Mouse (Mus musculus) layer of hippocampus, postnatal 25 days (tissue): ENCODE measurements around the gene Lgals3bp. TPM values are rescaled to one million over a fixed set of nuclear protein-coding genes. Genes with fewer than 3 reads are reported as not detected.
A peak's percentile ranks its signal among the peaks of the same experiment; 100 is the strongest.
"Not testable (repeated sequence)": the region's sequence is repeated elsewhere in the genome, so short reads cannot be mapped to it uniquely, and the experiment has no call there.

Experiments
- DNase-seq, 2 experiments: peaks; one replicate each; pipeline ENCODE4 v3.0.0; 2022; ENCODE audit warnings: mixed read lengths in 2 of 2, low spot score in 1 of 2; ENCODE audit errors: extremely low spot score in 1 of 2
- total RNA-seq, 2 experiments: library from RNA; stranded (reverse); gene quantifications; 2 replicates each; pipeline ENCODE4 v1.2.3; 2021

Lgals3bp gene
- total RNA-seq, 2 experiments from 2014 or later = 13.5 to 14.2 TPM

GRCm38 (mm10) chr11:118403951-118404899, 2.3 kb upstream of the Lgals3bp start:
- no peak for DNase-seq

GRCm38 (mm10) chr11:118403183-118403582, 1.3 kb upstream of the Lgals3bp start:
- DNase-seq = no peak

- peak in 1 of 2 experiments; percentile 6 for DNase-seq
Measured at GRCm38 (mm10) chr11:118401195-118401594, 697 bp downstream of the Lgals3bp start.

GRCm38 (mm10) chr11:118400566-118400936, 1.3 kb downstream of the Lgals3bp start:
- peak in 1 of 2 experiments; percentile 9 for DNase-seq

- peak in 1 of 2 experiments; percentile 2 for DNase-seq
Measured at GRCm38 (mm10) chr11:118399891-118400565, 1.9 kb downstream of the Lgals3bp start.

GRCm38 (mm10) chr11:118397806-118398530, 3.9 kb downstream of the Lgals3bp start:
- DNase-seq = no peak

GRCm38 (mm10) chr11:118394538-118394937, 7.4 kb downstream of the Lgals3bp start:
- peak in 1 of 2 experiments; percentile 1 for DNase-seq

- DNase-seq = peak in 1 of 2 experiments; percentile 1
Measured at GRCm38 (mm10) chr11:118393991-118394390, 7.9 kb downstream of the Lgals3bp start.

GRCm38 (mm10) chr11:118387816-118388215, 14.1 kb downstream of the Lgals3bp start:
- DNase-seq = not testable (repeated sequence)

GRCm38 (mm10) chr11:118379251-118380009, 22.5 kb downstream of the Lgals3bp start:
- peak; percentile 83 to 94 for DNase-seq

GRCm38 (mm10) chr11:118378656-118379055, 23.2 kb downstream of the Lgals3bp start:
- no peak for DNase-seq

- DNase-seq = not testable (repeated sequence)
Measured at GRCm38 (mm10) chr11:118376323-118376722, 25.6 kb downstream of the Lgals3bp start.

- DNase-seq = no peak
Measured at GRCm38 (mm10) chr11:118375881-118376280, 26.0 kb downstream of the Lgals3bp start.

GRCm38 (mm10) chr11:118375461-118375860, 26.4 kb downstream of the Lgals3bp start:
- DNase-seq = no peak

- no peak for DNase-seq
Measured at GRCm38 (mm10) chr11:118375006-118375405, 26.9 kb downstream of the Lgals3bp start.

- DNase-seq = no peak
Measured at GRCm38 (mm10) chr11:118374506-118374905, 27.4 kb downstream of the Lgals3bp start.

- DNase-seq = no peak
Measured at GRCm38 (mm10) chr11:118372641-118373040, 29.3 kb downstream of the Lgals3bp start.

GRCm38 (mm10) chr11:118371876-118372275, 30.0 kb downstream of the Lgals3bp start:
- no peak for DNase-seq

GRCm38 (mm10) chr11:118369657-118370056, 32.2 kb downstream of the Lgals3bp start:
- DNase-seq = no peak

GRCm38 (mm10) chr11:118369251-118369650, 32.6 kb downstream of the Lgals3bp start:
- DNase-seq = no peak
